Mouse (Mus musculus): ENCODE results near the gene Tuba3a. TPM values are rescaled to one million over a fixed set of nuclear protein-coding genes. Genes with fewer than 3 reads are reported as not detected.

Tuba3a gene
- total RNA-seq, 4 experiments from 2014 or later, result not detected

- peak; percentile 31 to 33 for DNase-seq (ENCODE audit: low spot score in 2 of 2)
These were observed 54.5 kb downstream of the Tuba3a start, which contains the start of gene Tapbpl for GRCm38 (mm10) chr6:125231117-125232044. Gene Tapbpl (minus strand): TSS chr6:125231860.

- DNase-seq (ENCODE audit: low spot score in 2 of 2), result no peak
These were observed 55.3 kb downstream of the Tuba3a start for GRCm38 (mm10) chr6:125230571-125230970.

Small RNAs within 50 kb of the gene (microRNA-seq; reads per million reads assigned to microRNA genes)
- not detected for gene Mir8113

Other genes with a start within 250 kb of the Tuba3a start
- gene Ing4, start 246.3 kb downstream of the Tuba3a start, total RNA-seq (2022), result 10 to 100 TPM; 19.8 to 22.3 (median 20.7) TPM
- gene Acrbp, start 236.4 kb downstream of the Tuba3a start, total RNA-seq (2022), result 1 to 10 TPM in 3 of 4 experiments, under 1 TPM in 1; 0.97 to 2.5 (median 1.5) TPM
- gene Lpar5, start 218.1 kb downstream of the Tuba3a start, total RNA-seq (2022), result under 1 TPM in 1 of 4 experiments, not detected in 3; 0.20 TPM
- 10 to 100 TPM; 72.6 to 77.3 (median 74.3) TPM for gene Chd4, start 190.1 kb downstream of the Tuba3a start, total RNA-seq (2022)
- 10 to 100 TPM; 16.3 to 21.1 (median 19.0) TPM for gene Nop2, start 154.1 kb downstream of the Tuba3a start, total RNA-seq (2022)
- 1 to 10 TPM; 6.6 to 8.9 (median 7.5) TPM for gene Iffo1, start 140.8 kb downstream of the Tuba3a start, total RNA-seq (2022)
- gene Gapdh, start 119.6 kb downstream of the Tuba3a start, total RNA-seq (2022), result over 10,000 TPM; 10,104 to 14,130 (median 11,228) TPM
- 10 to 100 TPM in 2 of 4 experiments, 1 to 10 TPM in 2; 7.3 to 14.0 (median 9.1) TPM for gene Ncapd2, start 94.3 kb downstream of the Tuba3a start, total RNA-seq (2022)
- gene Mrpl51, start 94.2 kb downstream of the Tuba3a start, total RNA-seq (2022), result 100 to 1,000 TPM; 224 to 255 (median 228) TPM
- gene Vamp1, start 70.5 kb downstream of the Tuba3a start, total RNA-seq (2022), result 10 to 100 TPM; 15.1 to 16.8 (median 15.5) TPM
- gene Tapbpl, start 54.2 kb downstream of the Tuba3a start, total RNA-seq (2022), result 1 to 10 TPM; 1.6 to 2.3 (median 2.0) TPM
- gene Cd27, start 49.0 kb downstream of the Tuba3a start, total RNA-seq (2022), result under 1 TPM in 2 of 4 experiments, not detected in 2; 0.36 to 0.53 TPM
- gene Ltbr, start 27.8 kb upstream of the Tuba3a start, total RNA-seq (2022), result 10 to 100 TPM; 14.7 to 19.7 (median 19.3) TPM
- gene Scnn1a, start 34.6 kb upstream of the Tuba3a start, total RNA-seq (2022), result under 1 TPM; 0.17 to 0.19 (median 0.17) TPM
- gene Tnfrsf1a, start 63.3 kb upstream of the Tuba3a start, total RNA-seq (2022), result 10 to 100 TPM; 13.1 to 22.3 (median 16.3) TPM
- not detected for gene Plekhg6, start 94.8 kb upstream of the Tuba3a start, total RNA-seq (2022)
- gene Cd9, start 208.7 kb upstream of the Tuba3a start, total RNA-seq (2022), result 10 to 100 TPM; 10.5 to 19.3 (median 15.0) TPM

Data from gastrocnemius, adult 8-10 months (tissue).